Mouse (Mus musculus): ENCODE measurements around the gene Cdh22. TPM values are rescaled to one million over a fixed set of nuclear protein-coding genes. Genes with fewer than 3 reads are reported as not detected.

The Cdh22 gene
- 3.1 and 3.4 TPM in 2 replicates for polyA plus RNA-seq (2014; fragmentation: Nextera tagmentation; extraction: Ambion mirVana)

DNA sequence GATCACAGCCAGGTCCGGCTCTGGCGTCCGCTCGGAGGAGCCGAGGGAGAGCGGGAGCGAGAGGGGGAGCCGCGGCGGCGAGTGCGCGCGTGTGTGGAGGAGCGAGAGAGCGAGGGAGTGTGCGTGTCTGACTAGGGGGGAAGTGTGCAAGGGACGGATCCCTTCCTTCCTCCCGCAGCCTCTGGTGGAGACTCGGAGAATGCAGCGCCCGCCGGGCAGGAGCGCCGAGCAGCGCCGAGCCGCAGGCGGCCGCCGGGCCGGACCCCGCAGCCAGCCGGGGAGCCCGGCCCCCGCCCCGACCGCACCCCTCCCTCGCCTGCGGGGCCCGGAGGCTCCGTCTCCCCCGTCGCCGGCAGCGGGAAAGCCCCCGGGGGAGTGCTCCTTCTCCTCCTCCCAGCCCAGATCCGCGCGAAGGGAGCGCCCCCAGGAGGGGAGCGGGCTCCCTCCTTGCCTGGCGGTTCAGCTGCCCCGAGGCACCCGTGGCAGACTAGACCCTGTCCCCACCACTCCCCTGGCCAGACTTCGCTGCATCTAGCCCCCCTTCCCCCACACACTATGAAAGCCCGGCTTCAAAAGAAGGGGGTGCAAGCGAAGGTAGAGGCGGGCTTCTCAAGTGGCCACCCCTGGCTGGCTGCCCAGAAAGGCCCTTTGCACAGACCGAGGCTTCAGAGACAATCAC is at the start of gene Cdh22:
Cdh22 (minus strand) TSS at position 241 of the 679 bp plus-strand sequence.
- no peaks in the 10 kb centered on the region for H3K9me3 ChIP-seq (ENCODE audit: control insufficient read depth, low read length)
- peak within 1 kb of the TSS; percentile 67 for H3K9ac ChIP-seq (ENCODE audit: low read length)
- WGBS: under 1% methylated on average over 25 of the region's 60 CpGs
- peak within 1 kb of the TSS; percentile 96 for H3K4me2 ChIP-seq (ENCODE audit: low read depth)
- H3K4me1 ChIP-seq (ENCODE audit: control insufficient read depth, insufficient read depth, low read length): peaks cover 14% of the 10 kb centered on the region
- ATAC-seq (ENCODE audit: insufficient read depth, low FRiP score, low TSS enrichment) (peak; percentile 70), DNase-seq (ENCODE audit: low spot score) (peak; percentile 83)
- H3K4me3 ChIP-seq (ENCODE audit: low read depth, low read length): peak within 1 kb of the TSS; percentile 57
- 0 out of 2 replicates have a peak within 1 kb of the TSS, but pooled peaks have one; percentile 60 for H3K27ac ChIP-seq (ENCODE audit: low read depth, low read length)
- no peaks in the 10 kb centered on the region for H3K36me3 ChIP-seq (ENCODE audit: control insufficient read depth, insufficient read depth, low read length)
- H3K27me3 ChIP-seq (ENCODE audit: control insufficient read depth, insufficient read depth, low read length): peaks cover 92% of the 10 kb centered on the region

DNA sequence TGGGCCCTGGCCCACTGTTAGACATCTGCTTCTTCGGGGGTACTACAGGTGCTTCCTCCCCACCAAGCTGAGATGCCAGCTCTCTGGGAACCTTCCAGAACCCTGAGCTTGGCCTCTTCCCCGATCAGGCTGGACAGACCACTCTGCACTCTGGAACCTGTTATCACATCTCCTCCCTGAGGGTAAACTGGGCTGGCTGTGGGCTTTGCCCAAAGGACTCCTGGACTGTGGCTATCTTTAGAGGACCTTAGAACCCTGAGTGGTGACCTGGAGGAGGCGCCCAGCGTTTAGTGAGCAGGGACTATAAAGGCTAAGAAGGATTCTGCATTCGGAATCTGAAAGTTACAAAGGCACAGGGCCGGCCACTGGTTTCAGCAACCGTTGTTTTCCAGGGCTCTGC is 49.7 kb upstream of the Cdh22 start:
- ATAC-seq (ENCODE audit: insufficient read depth, low FRiP score, low TSS enrichment): no peak
- peaks cover 7% of the 10 kb centered on the region for H3K4me1 ChIP-seq (ENCODE audit: control insufficient read depth, insufficient read depth, low read length)
- H3K27me3 ChIP-seq (ENCODE audit: control insufficient read depth, insufficient read depth, low read length): no peaks in the 10 kb centered on the region

DNA sequence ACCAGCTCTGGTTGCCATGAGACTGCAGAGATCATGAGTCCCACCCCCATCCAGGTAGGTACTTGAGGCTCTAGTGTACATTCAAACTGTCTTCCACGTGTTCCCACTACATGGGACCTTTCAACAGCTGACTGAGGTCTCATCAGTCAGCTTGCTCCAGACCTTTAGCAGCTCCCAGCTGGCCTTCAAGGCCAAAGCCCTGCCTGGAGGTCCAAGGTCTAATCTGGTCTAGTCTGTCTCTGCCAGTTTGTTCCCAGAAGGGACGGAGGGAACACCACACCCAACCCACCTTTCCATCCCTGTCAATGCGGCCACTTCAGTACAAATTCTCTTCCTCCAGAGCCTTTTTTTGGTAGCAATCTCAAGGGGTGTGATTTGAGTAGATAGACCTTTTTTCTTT is 49.0 kb upstream of the Cdh22 start:
- DNase-seq (ENCODE audit: low spot score) (no peak), ATAC-seq (ENCODE audit: insufficient read depth, low FRiP score, low TSS enrichment) (no peak)
- no peaks in the 10 kb centered on the region for H3K27me3 ChIP-seq (ENCODE audit: control insufficient read depth, insufficient read depth, low read length)
- no peak overlapping the region for H3K9ac ChIP-seq (ENCODE audit: low read length)
- H3K4me2 ChIP-seq (ENCODE audit: low read depth): no peak overlapping the region
- no peak overlapping the region for H3K27ac ChIP-seq (ENCODE audit: low read depth, low read length)
- no peaks in the 10 kb centered on the region for H3K9me3 ChIP-seq (ENCODE audit: control insufficient read depth, low read length)
- peaks cover 7% of the 10 kb centered on the region for H3K4me1 ChIP-seq (ENCODE audit: control insufficient read depth, insufficient read depth, low read length)
- H3K36me3 ChIP-seq (ENCODE audit: control insufficient read depth, insufficient read depth, low read length): no peaks in the 10 kb centered on the region
- 89% methylated on average over 3 of the region's 3 CpGs for WGBS
- H3K4me3 ChIP-seq (ENCODE audit: low read depth, low read length): no peak overlapping the region

More for the DNA sequence above, 49.7 kb upstream of the Cdh22 start:
- no peak overlapping the region for H3K4me2 ChIP-seq (ENCODE audit: low read depth)
- DNase-seq (ENCODE audit: low spot score): no peak
- no peaks in the 10 kb centered on the region for H3K9me3 ChIP-seq (ENCODE audit: control insufficient read depth, low read length)
- H3K4me3 ChIP-seq (ENCODE audit: low read depth, low read length): no peak overlapping the region
- no peak overlapping the region for H3K9ac ChIP-seq (ENCODE audit: low read length)
- no peaks in the 10 kb centered on the region for H3K36me3 ChIP-seq (ENCODE audit: control insufficient read depth, insufficient read depth, low read length)
- WGBS: 87% methylated on average over 7 of the region's 7 CpGs
- H3K27ac ChIP-seq (ENCODE audit: low read depth, low read length): no peak overlapping the region

- H3K4me2 ChIP-seq (ENCODE audit: low read depth): no peak overlapping the region
Measured at GRCm38 (mm10) chr2:165281779-165282311, 47.2 kb upstream of the Cdh22 start.

DNA sequence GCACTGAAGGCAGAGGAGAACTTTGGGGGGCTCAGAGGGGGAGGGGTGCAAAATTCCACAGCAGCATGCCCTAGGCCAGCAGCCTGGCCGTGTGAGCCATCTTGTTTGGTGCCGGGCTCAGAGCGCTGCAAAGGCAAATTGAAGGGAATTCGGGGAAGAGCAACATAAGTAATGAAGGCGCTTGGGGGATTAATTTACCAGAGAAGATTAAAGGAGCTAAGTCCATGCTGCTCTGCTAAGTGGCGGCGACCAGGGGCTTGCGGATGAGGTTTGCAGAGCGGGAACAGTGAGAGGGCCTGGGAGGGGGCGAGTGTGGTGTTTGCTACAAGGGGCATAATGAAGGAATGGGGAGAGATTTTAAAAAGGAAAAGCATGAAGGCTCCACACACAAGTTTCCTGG is 44.7 kb upstream of the Cdh22 start:
- no peak overlapping the region for H3K4me2 ChIP-seq (ENCODE audit: low read depth)
- no peak overlapping the region for H3K27ac ChIP-seq (ENCODE audit: low read depth, low read length)
- no peak overlapping the region for H3K4me3 ChIP-seq (ENCODE audit: low read depth, low read length)
- ATAC-seq (ENCODE audit: insufficient read depth, low FRiP score, low TSS enrichment): no peak
- H3K4me1 ChIP-seq (ENCODE audit: control insufficient read depth, insufficient read depth, low read length): peaks cover 2% of the 10 kb centered on the region; the same call in 1 of the 2 replicates
- no peak overlapping the region for H3K9ac ChIP-seq (ENCODE audit: low read length)
- no peaks in the 10 kb centered on the region; the same call in 1 of the 2 replicates for H3K36me3 ChIP-seq (ENCODE audit: control insufficient read depth, insufficient read depth, low read length)
- no peaks in the 10 kb centered on the region for H3K9me3 ChIP-seq (ENCODE audit: control insufficient read depth, low read length)
- WGBS: 68% methylated on average over 10 of the region's 10 CpGs
- H3K27me3 ChIP-seq (ENCODE audit: control insufficient read depth, insufficient read depth, low read length): no peaks in the 10 kb centered on the region
- no peak for DNase-seq (ENCODE audit: low spot score)

More at GRCm38 (mm10) chr2:165281779-165282311, 47.2 kb upstream of the Cdh22 start:
- Histone ChIP-seq H3K36me3 (ENCODE audit: control insufficient read depth, insufficient read depth, low read length) (no peaks in the 10 kb centered on the region; the same call in 1 of the 2 replicates), H3K9ac (ENCODE audit: low read length) (no peak overlapping the region), H3K9me3 (ENCODE audit: control insufficient read depth, low read length) (no peaks in the 10 kb centered on the region), H3K4me3 (ENCODE audit: low read depth, low read length) (no peak overlapping the region), H3K27me3 (ENCODE audit: control insufficient read depth, insufficient read depth, low read length) (no peaks in the 10 kb centered on the region), H3K27ac (ENCODE audit: low read depth, low read length) (no peak overlapping the region), H3K4me1 (ENCODE audit: control insufficient read depth, insufficient read depth, low read length) (peaks cover 2% of the 10 kb centered on the region)
- DNase-seq (ENCODE audit: low spot score) (no peak), ATAC-seq (ENCODE audit: insufficient read depth, low FRiP score, low TSS enrichment) (no peak)
- 69% methylated on average over 5 of the region's 6 CpGs for WGBS

DNA sequence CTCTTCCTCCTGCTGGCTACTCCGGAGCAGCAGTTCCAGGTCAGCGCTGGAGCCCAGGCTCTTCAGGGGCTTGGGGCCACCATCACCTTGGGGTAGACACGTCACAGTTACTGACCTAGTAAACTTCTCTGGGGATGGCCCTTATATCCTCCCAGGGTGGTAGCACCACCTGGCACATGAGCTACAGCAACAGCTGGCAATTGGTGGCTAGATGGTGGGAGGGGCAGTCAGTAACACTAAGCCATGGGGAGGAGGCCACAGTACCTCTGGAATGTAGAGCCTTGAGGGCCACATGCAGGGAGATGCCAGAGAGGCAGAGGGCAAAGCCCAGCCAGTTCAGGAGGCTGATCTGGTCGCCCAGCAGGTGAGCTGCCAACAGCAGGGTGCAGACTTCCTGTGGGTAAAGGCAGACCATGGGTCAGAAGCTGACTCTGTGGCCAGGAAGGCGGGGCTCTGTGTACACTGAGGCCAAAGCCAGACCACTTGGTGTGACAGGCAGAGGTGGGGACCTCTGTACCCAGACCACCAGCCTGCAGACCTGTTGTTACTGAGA is 42.6 kb upstream of the Cdh22 start:
- Histone ChIP-seq H3K4me1 (ENCODE audit: control insufficient read depth, insufficient read depth, low read length) (peaks cover 5% of the 10 kb centered on the region; the same call in 1 of the 2 replicates), H3K4me3 (ENCODE audit: low read depth, low read length) (no peak overlapping the region), H3K4me2 (ENCODE audit: low read depth) (no peak overlapping the region), H3K27ac (ENCODE audit: low read depth, low read length) (no peak overlapping the region), H3K9me3 (ENCODE audit: control insufficient read depth, low read length) (no peaks in the 10 kb centered on the region), H3K9ac (ENCODE audit: low read length) (no peak overlapping the region), H3K36me3 (ENCODE audit: control insufficient read depth, insufficient read depth, low read length) (no peaks in the 10 kb centered on the region; the same call in 1 of the 2 replicates), H3K27me3 (ENCODE audit: control insufficient read depth, insufficient read depth, low read length) (no peaks in the 10 kb centered on the region)
- DNase-seq (ENCODE audit: low spot score): no peak
- no peak for ATAC-seq (ENCODE audit: insufficient read depth, low FRiP score, low TSS enrichment)
- WGBS: 86% methylated on average over 5 of the region's 5 CpGs

- Histone ChIP-seq H3K9ac (ENCODE audit: low read length) (no peak overlapping the region), H3K27ac (ENCODE audit: low read depth, low read length) (no peak overlapping the region), H3K9me3 (ENCODE audit: control insufficient read depth, low read length) (no peaks in the 10 kb centered on the region), H3K27me3 (ENCODE audit: control insufficient read depth, insufficient read depth, low read length) (no peaks in the 10 kb centered on the region), H3K36me3 (ENCODE audit: control insufficient read depth, insufficient read depth, low read length) (no peaks in the 10 kb centered on the region; the same call in 1 of the 2 replicates), H3K4me3 (ENCODE audit: low read depth, low read length) (no peak overlapping the region), H3K4me1 (ENCODE audit: control insufficient read depth, insufficient read depth, low read length) (peaks cover 11% of the 10 kb centered on the region), H3K4me2 (ENCODE audit: low read depth) (no peak overlapping the region)
- ATAC-seq (ENCODE audit: insufficient read depth, low FRiP score, low TSS enrichment): peak; percentile 35; the same call in 1 of the 2 replicates
- DNase-seq (ENCODE audit: low spot score): peak; percentile 77
- WGBS: 27% methylated on average over 8 of the region's 8 CpGs
Measured at GRCm38 (mm10) chr2:165275824-165276223, 41.2 kb upstream of the Cdh22 start.

DNA sequence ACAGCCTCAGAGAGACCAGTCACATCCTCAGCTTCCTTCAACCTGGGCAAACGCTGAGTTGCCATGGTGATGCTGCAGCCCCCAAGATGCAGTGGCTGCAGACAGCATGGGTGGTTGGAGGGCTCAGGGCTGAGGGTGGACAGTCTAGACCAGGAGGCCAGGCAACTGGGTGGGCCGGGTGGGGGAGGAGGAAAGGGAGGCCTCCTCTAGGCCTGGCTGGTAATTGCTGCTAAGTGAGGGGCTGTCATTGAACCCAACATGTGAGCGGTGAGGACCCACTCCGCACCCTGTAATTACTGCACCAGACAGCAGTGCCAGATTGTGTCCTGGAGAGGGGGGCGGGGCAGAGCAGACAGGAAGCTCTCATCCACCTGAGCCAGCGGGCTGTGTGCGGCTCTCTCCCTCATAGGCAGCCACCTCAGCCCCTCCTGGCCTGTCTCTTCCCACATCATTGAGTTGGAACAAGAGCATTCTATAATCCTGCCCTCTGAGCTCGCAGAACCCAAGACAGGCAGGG is 40.5 kb upstream of the Cdh22 start:
- Histone ChIP-seq H3K9ac (ENCODE audit: low read length) (no peak overlapping the region), H3K27ac (ENCODE audit: low read depth, low read length) (no peak overlapping the region), H3K27me3 (ENCODE audit: control insufficient read depth, insufficient read depth, low read length) (no peaks in the 10 kb centered on the region), H3K4me1 (ENCODE audit: control insufficient read depth, insufficient read depth, low read length) (peaks cover 11% of the 10 kb centered on the region), H3K4me2 (ENCODE audit: low read depth) (no peak overlapping the region), H3K4me3 (ENCODE audit: low read depth, low read length) (no peak overlapping the region), H3K9me3 (ENCODE audit: control insufficient read depth, low read length) (no peaks in the 10 kb centered on the region), H3K36me3 (ENCODE audit: control insufficient read depth, insufficient read depth, low read length) (no peaks in the 10 kb centered on the region; the same call in 1 of the 2 replicates)
- DNase-seq (ENCODE audit: low spot score) (no peak), ATAC-seq (ENCODE audit: insufficient read depth, low FRiP score, low TSS enrichment) (peak; percentile 35)
- WGBS: 32% methylated on average over 8 of the region's 8 CpGs

Measured in neural tube, embryonic 11.5 days (tissue).